8 mouse cellular contexts compared by ENCODE assay signal in the genomic region with DNA sequence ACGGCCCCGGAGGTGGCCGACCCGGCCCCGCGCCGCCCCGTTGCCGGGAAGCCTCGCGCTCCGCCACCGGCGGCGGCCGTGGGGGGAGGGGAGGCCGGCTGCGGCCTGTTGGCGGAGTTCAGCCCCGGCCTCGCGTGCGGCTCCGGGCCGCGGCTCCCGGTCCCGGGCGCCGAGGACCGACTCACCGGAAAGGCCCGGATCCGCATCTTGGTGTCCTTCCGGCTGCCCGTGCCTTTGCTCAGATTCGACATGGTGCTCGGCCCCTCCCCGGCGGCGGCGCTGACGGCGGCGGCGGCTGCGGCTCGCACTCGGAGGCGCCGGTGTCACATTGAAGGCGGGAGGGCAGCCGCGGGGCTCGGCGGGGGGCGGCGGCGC. TPM values are rescaled to one million over a fixed set of nuclear protein-coding genes. Genes with fewer than 3 reads are reported as not detected.
DNase-seq lines count a peak whose midpoint lies in the region; ATAC-seq and TF ChIP-seq lines count a peak whose summit lies in the region.

No protein-coding gene starts in this region.

- no peak for TF ChIP-seq POLR2A in ES-Bruce4 (IDR thresholded peaks at IDR 0.05; ENCODE audit: insufficient read depth, low read length)

- H3K27ac ChIP-seq in ES-Bruce4 (ENCODE audit: insufficient read depth, low read length): no peak overlapping the region; the same call in 1 of the 2 replicates
- H3K27ac ChIP-seq in hindbrain, embryonic 11.5 days (ENCODE audit: low read depth, low read length): peak overlapping the region; percentile 99

- TF ChIP-seq EP300 in ES-Bruce4 (IDR thresholded peaks at IDR 0.05; ENCODE audit: insufficient read depth, low read depth, low read length): no peak

- H3K9ac ChIP-seq in ES-Bruce4 (ENCODE audit: low read depth, poor library complexity, severe bottlenecking): peak overlapping the region; percentile 100
- H3K9ac ChIP-seq in hindbrain, embryonic 11.5 days (ENCODE audit: low read depth, low read length): peak overlapping the region; percentile 96

- no peaks in the 10 kb centered on the region for H3K27me3 ChIP-seq in ES-Bruce4 (ENCODE audit: control insufficient read depth, insufficient read depth, low read length, poor library complexity, severe bottlenecking)
- 0 out of 2 replicates have a peak, but pooled peaks cover 2% of the 10 kb centered on the region for H3K27me3 ChIP-seq in erythroblast, embryonic 14.5 days (ENCODE audit: control insufficient read depth)
- H3K27me3 ChIP-seq in hindbrain, embryonic 11.5 days (ENCODE audit: control insufficient read depth, insufficient read depth, low read length): no peaks in the 10 kb centered on the region

- peak; percentile 82 for DNase-seq in brain, adult 2 months (ENCODE audit: low read depth, low spot score)
- peak; percentile 74 for DNase-seq in hindbrain, embryonic 11.5 days (ENCODE audit: low spot score)
- peak; percentile 57 for DNase-seq in left cerebral cortex, adult 11 months (ENCODE audit: low spot score)
- peak; percentile 70 for DNase-seq in lung, postnatal 25 days (ENCODE audit: low spot score)
- DNase-seq in retina, embryonic 14.5 days (ENCODE audit: low spot score): peak; percentile 65
- peak; percentile 75 for DNase-seq in thymus, postnatal 14 days

- no peaks in the 10 kb centered on the region for H3K9me3 ChIP-seq in ES-Bruce4 (replicated peaks; ENCODE audit: control insufficient read depth, insufficient read depth, low read length, poor library complexity, severe bottlenecking)
- H3K9me3 ChIP-seq in erythroblast, embryonic 14.5 days (ENCODE audit: control insufficient read depth, low read length): no peaks in the 10 kb centered on the region
- no peaks in the 10 kb centered on the region for H3K9me3 ChIP-seq in hindbrain, embryonic 11.5 days (ENCODE audit: control insufficient read depth, low read length)

- peak overlapping the region; percentile 79 for H3K4me3 ChIP-seq in ES-Bruce4 (ENCODE audit: low read depth, low read length)
- H3K4me3 ChIP-seq in erythroblast, embryonic 14.5 days (replicated peaks): peak overlapping the region; percentile 68
- peak overlapping the region; percentile 91 for H3K4me3 ChIP-seq in hindbrain, embryonic 11.5 days (ENCODE audit: low read depth, low read length)

- ATAC-seq in hindbrain, embryonic 11.5 days (ENCODE audit: low FRiP score): peak; percentile 28

- peak overlapping the region; percentile 81 for H3K4me2 ChIP-seq in hindbrain, embryonic 11.5 days (replicated peaks; ENCODE audit: low read depth, low read length)

- no peak for TF ChIP-seq CTCF in ES-Bruce4 (IDR thresholded peaks at IDR 0.05; ENCODE audit: low read depth, low read length)

- 0% methylated on average over 1 of the region's 59 CpGs for WGBS in hindbrain, embryonic 11.5 days

- no peaks in the 10 kb centered on the region for H3K4me1 ChIP-seq in ES-Bruce4 (ENCODE audit: control insufficient read depth, insufficient read depth, low read length)
- H3K4me1 ChIP-seq in erythroblast, embryonic 14.5 days (ENCODE audit: control insufficient read depth): peaks cover 35% of the 10 kb centered on the region
- no peaks in the 10 kb centered on the region for H3K4me1 ChIP-seq in hindbrain, embryonic 11.5 days (replicated peaks; ENCODE audit: control insufficient read depth, insufficient read depth, low read length)

- H3K36me3 ChIP-seq in ES-Bruce4 (ENCODE audit: control insufficient read depth, insufficient read depth, low read length, poor library complexity, severe bottlenecking): no peaks in the 10 kb centered on the region; the same call in none of the 2 replicates
- peaks cover 11% of the 10 kb centered on the region for H3K36me3 ChIP-seq in erythroblast, embryonic 14.5 days (ENCODE audit: control insufficient read depth)
- no peaks in the 10 kb centered on the region for H3K36me3 ChIP-seq in hindbrain, embryonic 11.5 days (ENCODE audit: control insufficient read depth, insufficient read depth, low read length)

RNA-seq across cellular contexts. Expression of gene Cul3, which starts 0.2 kb away (rescaled TPM):
- 181 and 196 TPM in 2 replicates for polyA plus RNA-seq in ES-Bruce4 (2011; ENCODE audit: insufficient read depth, insufficient read length, low read depth, missing spikeins)
- polyA plus RNA-seq in erythroblast, embryonic 14.5 days (2012): 0.48 and 1.4 TPM in 2 replicates
- polyA plus RNA-seq in hindbrain, embryonic 11.5 days (2014; fragmentation: Nextera tagmentation; extraction: Ambion mirVana): 51.1 and 64.0 TPM in 2 replicates

Comparison
In these comparisons a context has a peak if more than half of its experiments do, and no peak if none do; other contexts are left out.
1. RNA of gene Cul3, which starts 0.2 kb away (polyA plus RNA-seq): 181 to 196 TPM in ES-Bruce4 and 51.1 to 64.0 TPM in hindbrain, embryonic 11.5 days; 0.48 to 1.4 TPM in erythroblast, embryonic 14.5 days; every median in the first group is over 10 times any median in the second.
2. Peak in every context shown above with its lines, with median percentiles within 50 percentile points of each other: H3K4me3 ChIP-seq and DNase-seq.